Mouse (Mus musculus): ENCODE results near the gene Gm12169.

GRCm38 (mm10) chr11:46549721-46550120, 25.7 kb downstream of the Gm12169 start:
- TF ChIP-seq CTCF (IDR thresholded peaks at IDR 0.05; ENCODE audit: low read depth) (no peak), EP300 (IDR thresholded peaks at IDR 0.05; ENCODE audit: low read depth) (no peak)

Data from liver, postnatal 0 days (tissue).